Mouse (Mus musculus) G1E (cell line): ENCODE data around the gene Rftn1.

Experiments
- CTCF ChIP-seq: IDR thresholded peaks from 2 replicates; pipeline ENCODE4 v1.5.1; 2012; ENCODE audit warnings: low read depth, low read length, inconsistent platforms, mixed read lengths
- GATA1 ChIP-seq: IDR thresholded peaks from 2 replicates; pipeline ENCODE4 v1.6.1; 2012; ENCODE audit warnings: borderline replicate concordance, low read length, inconsistent platforms, mixed read lengths
- GATA2 ChIP-seq: IDR thresholded peaks from 2 replicates; pipeline ENCODE4 v1.6.1; 2012; ENCODE audit warnings: low read depth, low read length, inconsistent platforms, borderline replicate concordance
- POLR2AphosphoS5 ChIP-seq: IDR thresholded peaks from 2 replicates; pipeline ENCODE4 v1.6.1; 2012; ENCODE audit warnings: low read depth, low read length, inconsistent platforms; ENCODE audit not compliant: insufficient replicate concordance
- TAL1 ChIP-seq: conservative IDR thresholded peaks from 2 replicates; pipeline ENCODE4 v1.6.1; 2012; ENCODE audit warnings: low read depth, low read length, inconsistent platforms, mixed read lengths

GRCm38 (mm10) chr17:50082947-50083346 lies 107.5 kb downstream of the Rftn1 start:
- TF ChIP-seq CTCF (no peak), TAL1 (no peak), GATA1 (no peak), POLR2AphosphoS5 (no peak), GATA2 (no peak)
